Mouse (Mus musculus) cerebellum, adult 2 months (tissue): ENCODE data around the gene C130050O18Rik.

Experiments
- CTCF ChIP-seq: fragments of 200-500 bp; IDR thresholded peaks from 2 replicates; pipeline ENCODE4 v1.5.1; 2011; ENCODE audit warnings: low read depth, mild to moderate bottlenecking, control low read depth, low read length, moderate library complexity, borderline replicate concordance; ENCODE audit not compliant: insufficient read depth
- POLR2A ChIP-seq: fragments of 200-500 bp; IDR thresholded peaks from 2 replicates; pipeline ENCODE4 v1.6.1; 2011; ENCODE audit warnings: low read length, control low read depth, borderline replicate concordance; ENCODE audit not compliant: insufficient read depth

- no peak for TF ChIP-seq CTCF
- no peak for TF ChIP-seq POLR2A
These were observed 20.5 kb upstream of the C130050O18Rik start for GRCm38 (mm10) chr5:139384531-139384930.
